Mouse (Mus musculus): ENCODE results near the gene Dot1l.

- TF ChIP-seq POLR2A (IDR thresholded peaks at IDR 0.05; ENCODE audit: control insufficient read depth, extremely low read depth, insufficient read depth, low read length, poor library complexity) = no peak
- no peak for TF ChIP-seq CTCF (IDR thresholded peaks at IDR 0.05; ENCODE audit: borderline replicate concordance, control insufficient read depth, extremely low read depth, insufficient read depth, low read length, poor library complexity)
Observed at GRCm38 (mm10) chr10:80717281-80717680, 37.7 kb upstream of the Dot1l start.

Data from thymus, adult 2 months (tissue).